Comparison of ENCODE assay signal across 25 mouse cellular contexts in genomic region chr5:67362931-67363330, GRCm38 (mm10). TPM values are rescaled to one million over a fixed set of nuclear protein-coding genes. Genes with fewer than 3 reads are reported as not detected.
DNase-seq lines count a peak whose midpoint lies in the region; ATAC-seq lines count a peak whose summit lies in the region.
"Had no signal": no experiment of that assay in that cellular context is flagged by ENCODE, and none has a peak within 500 bp of the region (broad histone marks: within the 10 kb centered on the region; RNA-seq: fewer than 3 reads in every experiment).

No protein-coding gene starts in this region.

- H3K4me3 ChIP-seq in intestine, embryonic 15.5 days (replicated peaks) = no peak overlapping the region
- H3K4me3 ChIP-seq: embryonic facial prominence, embryonic 12.5 days; embryonic facial prominence, embryonic 15.5 days; erythroblast, embryonic 14.5 days; forebrain, embryonic 12.5 days; forebrain, embryonic 15.5 days; heart, embryonic 10.5 days; heart, embryonic 13.5 days had no signal

- H3K9me3 ChIP-seq in intestine, embryonic 15.5 days = no peaks in the 10 kb centered on the region
- H3K9me3 ChIP-seq: embryonic facial prominence, embryonic 12.5 days; embryonic facial prominence, embryonic 15.5 days; forebrain, embryonic 12.5 days; forebrain, embryonic 15.5 days; heart, embryonic 10.5 days; heart, embryonic 13.5 days had no signal

- intact Hi-C loops in gastrocnemius, postnatal 36 days (cut with DNase I) = no loop called here

- WGBS in intestine, embryonic 15.5 days = 57% methylated on average over 2 of the region's 2 CpGs

- H3K36me3 ChIP-seq in intestine, embryonic 15.5 days = no peaks in the 10 kb centered on the region
- H3K36me3 ChIP-seq: embryonic facial prominence, embryonic 12.5 days; embryonic facial prominence, embryonic 15.5 days; forebrain, embryonic 12.5 days; forebrain, embryonic 15.5 days; heart, embryonic 10.5 days; heart, embryonic 13.5 days had no signal

- H3K4me1 ChIP-seq in intestine, embryonic 15.5 days (replicated peaks) = no peaks in the 10 kb centered on the region
- H3K4me1 ChIP-seq: embryonic facial prominence, embryonic 12.5 days; embryonic facial prominence, embryonic 15.5 days; forebrain, embryonic 12.5 days; forebrain, embryonic 15.5 days; heart, embryonic 10.5 days; heart, embryonic 13.5 days had no signal

- no peak overlapping the region for H3K27ac ChIP-seq in intestine, embryonic 15.5 days
- H3K27ac ChIP-seq: embryonic facial prominence, embryonic 12.5 days; embryonic facial prominence, embryonic 15.5 days; forebrain, embryonic 12.5 days; forebrain, embryonic 15.5 days; heart, embryonic 10.5 days; heart, embryonic 13.5 days; hindbrain, embryonic 14.5 days; hindbrain, postnatal 0 days had no signal

- no peak overlapping the region for H3K4me2 ChIP-seq in intestine, embryonic 15.5 days (replicated peaks)
- H3K4me2 ChIP-seq: embryonic facial prominence, embryonic 12.5 days; embryonic facial prominence, embryonic 15.5 days; forebrain, embryonic 12.5 days; forebrain, embryonic 15.5 days; heart, embryonic 13.5 days; hindbrain, embryonic 14.5 days had no signal

- H3K27me3 ChIP-seq in intestine, embryonic 15.5 days (replicated peaks) = no peaks in the 10 kb centered on the region
- H3K27me3 ChIP-seq: embryonic facial prominence, embryonic 12.5 days; embryonic facial prominence, embryonic 15.5 days; forebrain, embryonic 12.5 days; forebrain, embryonic 15.5 days; heart, embryonic 13.5 days had no signal

- DNase-seq in kidney, adult 9 months = peak; percentile 15
- no peak for DNase-seq in kidney, postnatal 36 days
- DNase-seq in 416B (ENCODE audit: low read depth) = peak; percentile 14
- DNase-seq in yolk sac, embryonic 10.5 days (ENCODE audit: low spot score) = peak; percentile 56
- DNase-seq in gastrocnemius, postnatal 36 days = no peak
- no peak for DNase-seq in B cell, adult 2 months
- DNase-seq: adrenal gland, postnatal 10 days; adrenal gland, postnatal 36 days; cerebellum, adult 18-20 months; cerebellum, adult 9-11 months; cerebellum, postnatal 25 days; heart, adult 18-20 months; heart, postnatal 14 days; heart, postnatal 4 days had no signal

- no peak overlapping the region for H3K9ac ChIP-seq in intestine, embryonic 15.5 days
- H3K9ac ChIP-seq: embryonic facial prominence, embryonic 12.5 days; embryonic facial prominence, embryonic 15.5 days; forebrain, embryonic 12.5 days; forebrain, embryonic 15.5 days; heart, embryonic 13.5 days; hindbrain, embryonic 14.5 days had no signal

- ATAC-seq in intestine, embryonic 15.5 days = peak; percentile 47; the same call in 1 of the 2 replicates
- ATAC-seq: forebrain, embryonic 15.5 days; hindbrain, postnatal 0 days; inflammation-experienced regulatory T-cells, adult 6 months had no signal

RNA-seq across cellular contexts. Expression of gene Slc30a9, which starts 56.2 kb away (rescaled TPM):
- polyA plus RNA-seq in intestine, embryonic 15.5 days (2015; fragmentation: Nextera tagmentation; extraction: Ambion mirVana) = 81.6 and 94.4 TPM in 2 replicates
- 100 to 1,000 TPM in 1 of 2 experiments, 10 to 100 TPM in 1; 99.1 to 113 TPM for total RNA-seq in gastrocnemius, postnatal 36 days (2021)

Comparison
In these comparisons a context has a peak if more than half of its experiments do, and no peak if none do; other contexts are left out.
1. DNase-seq: peak in kidney, adult 9 months (single experiment), 416B (single experiment) and yolk sac, embryonic 10.5 days (single experiment); none in kidney, postnatal 36 days (0 of 2), gastrocnemius, postnatal 36 days (0 of 2) and B cell, adult 2 months (0 of 2).